Mouse (Mus musculus): ENCODE measurements around the gene Grcc10. TPM values are rescaled to one million over a fixed set of nuclear protein-coding genes. Genes with fewer than 3 reads are reported as not detected.

Gene Grcc10
- polyA plus RNA-seq, 1 experiment from 2014 or later: 600 TPM

GRCm38 (mm10) chr6:124737040-124737439 is 4.1 kb downstream of the Grcc10 start:
- Histone ChIP-seq H3K4me3 (replicated peaks; ENCODE audit: low read depth, low read length) (no peak overlapping the region), H3K9ac (ENCODE audit: low read depth, low read length) (no peak overlapping the region), H3K36me3 (ENCODE audit: insufficient read depth, low read length) (no peaks in the 10 kb centered on the region), H3K27ac (no peak overlapping the region), H3K4me1 (replicated peaks; ENCODE audit: insufficient read depth, low read length) (0 out of 2 replicates have a peak, but pooled peaks cover 12% of the 10 kb centered on the region), H3K9me3 (replicated peaks; ENCODE audit: low read length) (no peaks in the 10 kb centered on the region), H3K27me3 (ENCODE audit: insufficient read depth, low read length) (no peaks in the 10 kb centered on the region), H3K4me2 (ENCODE audit: low read length) (no peak overlapping the region)
- ATAC-seq (replicated peaks; ENCODE audit: low FRiP score, low read depth) (no peak), DNase-seq (ENCODE audit: low spot score) (no peak)
- 88% methylated on average over 11 of the region's 11 CpGs for WGBS
- TF ChIP-seq CTCF (IDR thresholded peaks at IDR 0.05; ENCODE audit: low read depth): no peak

GRCm38 (mm10) chr6:124734417-124734816 is 6.8 kb downstream of the Grcc10 start:
- no peak overlapping the region for H3K9ac ChIP-seq (ENCODE audit: low read depth, low read length)
- no peak overlapping the region for H3K27ac ChIP-seq
- TF ChIP-seq CTCF (IDR thresholded peaks at IDR 0.05; ENCODE audit: low read depth): no peak
- H3K9me3 ChIP-seq (replicated peaks; ENCODE audit: low read length): no peaks in the 10 kb centered on the region
- WGBS: 87% methylated on average over 3 of the region's 3 CpGs
- no peak overlapping the region for H3K4me3 ChIP-seq (replicated peaks; ENCODE audit: low read depth, low read length)
- 0 out of 2 replicates have a peak, but pooled peaks cover 11% of the 10 kb centered on the region for H3K4me1 ChIP-seq (replicated peaks; ENCODE audit: insufficient read depth, low read length)
- H3K27me3 ChIP-seq (ENCODE audit: insufficient read depth, low read length): no peaks in the 10 kb centered on the region
- DNase-seq (ENCODE audit: low spot score) (no peak), ATAC-seq (replicated peaks; ENCODE audit: low FRiP score, low read depth) (no peak)
- no peaks in the 10 kb centered on the region for H3K36me3 ChIP-seq (ENCODE audit: insufficient read depth, low read length)
- H3K4me2 ChIP-seq (ENCODE audit: low read length): no peak overlapping the region

- H3K4me3 ChIP-seq (replicated peaks; ENCODE audit: low read depth, low read length): no peak overlapping the region
- H3K4me1 ChIP-seq (replicated peaks; ENCODE audit: insufficient read depth, low read length): 0 out of 2 replicates have a peak, but pooled peaks cover 3% of the 10 kb centered on the region
- H3K27ac ChIP-seq: no peak overlapping the region
- no peak overlapping the region for H3K9ac ChIP-seq (ENCODE audit: low read depth, low read length)
- 45% methylated on average over 19 of the region's 19 CpGs for WGBS
- peak; percentile 44 for ATAC-seq (replicated peaks; ENCODE audit: low FRiP score, low read depth)
- H3K27me3 ChIP-seq (ENCODE audit: insufficient read depth, low read length): no peaks in the 10 kb centered on the region
- no peaks in the 10 kb centered on the region for H3K9me3 ChIP-seq (replicated peaks; ENCODE audit: low read length)
- no peak for TF ChIP-seq CTCF (IDR thresholded peaks at IDR 0.05; ENCODE audit: low read depth)
- H3K4me2 ChIP-seq (ENCODE audit: low read length): no peak overlapping the region
- peak; percentile 51 for DNase-seq (ENCODE audit: low spot score)
- no peaks in the 10 kb centered on the region for H3K36me3 ChIP-seq (ENCODE audit: insufficient read depth, low read length)
Measured at GRCm38 (mm10) chr6:124732476-124733370, 8.5 kb downstream of the Grcc10 start.

GRCm38 (mm10) chr6:124731038-124731437 is 10.1 kb downstream of the Grcc10 start:
- no peaks in the 10 kb centered on the region for H3K9me3 ChIP-seq (replicated peaks; ENCODE audit: low read length)
- H3K4me3 ChIP-seq (replicated peaks; ENCODE audit: low read depth, low read length): no peak overlapping the region
- ATAC-seq (replicated peaks; ENCODE audit: low FRiP score, low read depth): no peak
- H3K9ac ChIP-seq (ENCODE audit: low read depth, low read length): no peak overlapping the region
- H3K27me3 ChIP-seq (ENCODE audit: insufficient read depth, low read length): no peaks in the 10 kb centered on the region
- H3K4me1 ChIP-seq (replicated peaks; ENCODE audit: insufficient read depth, low read length): 0 out of 2 replicates have a peak, but pooled peaks cover 3% of the 10 kb centered on the region
- no peak overlapping the region for H3K4me2 ChIP-seq (ENCODE audit: low read length)
- TF ChIP-seq CTCF (IDR thresholded peaks at IDR 0.05; ENCODE audit: low read depth): no peak
- DNase-seq (ENCODE audit: low spot score): no peak
- no peaks in the 10 kb centered on the region for H3K36me3 ChIP-seq (ENCODE audit: insufficient read depth, low read length)
- 90% methylated on average over 7 of the region's 7 CpGs for WGBS
- no peak overlapping the region for H3K27ac ChIP-seq

GRCm38 (mm10) chr6:124729850-124730705 is 11.1 kb downstream of the Grcc10 start:
- no peak overlapping the region for H3K4me2 ChIP-seq (ENCODE audit: low read length)
- H3K27me3 ChIP-seq (ENCODE audit: insufficient read depth, low read length): no peaks in the 10 kb centered on the region
- H3K4me1 ChIP-seq (replicated peaks; ENCODE audit: insufficient read depth, low read length): 0 out of 2 replicates have a peak, but pooled peaks cover 3% of the 10 kb centered on the region
- no peak for ATAC-seq (replicated peaks; ENCODE audit: low FRiP score, low read depth)
- no peaks in the 10 kb centered on the region for H3K9me3 ChIP-seq (replicated peaks; ENCODE audit: low read length)
- no peak overlapping the region for H3K27ac ChIP-seq
- H3K9ac ChIP-seq (ENCODE audit: low read depth, low read length): no peak overlapping the region
- no peak for DNase-seq (ENCODE audit: low spot score)
- H3K4me3 ChIP-seq (replicated peaks; ENCODE audit: low read depth, low read length): no peak overlapping the region
- no peak for TF ChIP-seq CTCF (IDR thresholded peaks at IDR 0.05; ENCODE audit: low read depth)
- H3K36me3 ChIP-seq (ENCODE audit: insufficient read depth, low read length): no peaks in the 10 kb centered on the region
- WGBS: 76% methylated on average over 8 of the region's 8 CpGs

GRCm38 (mm10) chr6:124728621-124729020 is 12.6 kb downstream of the Grcc10 start:
- Histone ChIP-seq H3K27me3 (ENCODE audit: insufficient read depth, low read length) (no peaks in the 10 kb centered on the region), H3K27ac (no peak overlapping the region), H3K9me3 (replicated peaks; ENCODE audit: low read length) (no peaks in the 10 kb centered on the region), H3K4me2 (ENCODE audit: low read length) (no peak overlapping the region), H3K36me3 (ENCODE audit: insufficient read depth, low read length) (no peaks in the 10 kb centered on the region), H3K4me1 (replicated peaks; ENCODE audit: insufficient read depth, low read length) (0 out of 2 replicates have a peak, but pooled peaks cover 3% of the 10 kb centered on the region), H3K4me3 (replicated peaks; ENCODE audit: low read depth, low read length) (no peak overlapping the region), H3K9ac (ENCODE audit: low read depth, low read length) (no peak overlapping the region)
- DNase-seq (ENCODE audit: low spot score) (no peak), ATAC-seq (replicated peaks; ENCODE audit: low FRiP score, low read depth) (no peak)
- WGBS: 91% methylated on average over 10 of the region's 10 CpGs
- TF ChIP-seq CTCF (IDR thresholded peaks at IDR 0.05; ENCODE audit: low read depth): no peak
